ENCODE assay signal across 21 mouse cellular contexts in the genomic region with DNA sequence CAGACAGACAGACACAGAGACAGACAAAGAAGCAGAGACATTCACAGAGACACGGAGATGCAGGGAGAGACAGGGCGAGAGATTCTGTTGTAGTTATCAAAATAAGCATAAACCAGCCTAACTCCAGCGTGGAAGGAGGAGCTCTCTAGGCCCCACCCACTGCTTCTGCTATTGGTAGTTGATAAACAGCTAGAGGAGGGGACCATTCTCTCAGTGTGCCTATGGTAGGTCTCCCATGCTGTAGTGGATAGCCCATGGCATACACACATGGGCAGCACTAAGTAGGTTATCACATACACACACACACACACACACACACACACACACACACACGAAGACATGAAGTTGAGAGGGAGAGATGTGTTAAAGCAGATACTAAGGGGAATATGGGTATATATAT.
DNase-seq lines count a peak whose midpoint lies in the region; ATAC-seq lines count a peak whose summit lies in the region.
"Had no signal": no experiment of that assay in that cellular context is flagged by ENCODE, and none has a peak within 500 bp of the region (broad histone marks: within the 10 kb centered on the region; RNA-seq: fewer than 3 reads in every experiment).

No protein-coding gene starts in this region.

- WGBS in forebrain, embryonic 16.5 days: 85% methylated on average over 4 of the region's 4 CpGs
- 83% methylated on average over 4 of the region's 4 CpGs for WGBS in forebrain, embryonic 11.5 days
- 87% methylated on average over 4 of the region's 4 CpGs for WGBS in liver, embryonic 11.5 days
- 64% methylated on average over 4 of the region's 4 CpGs for WGBS in liver, embryonic 12.5 days (ENCODE audit: insufficient replicate concordance)

- H3K4me3 ChIP-seq in forebrain, embryonic 16.5 days (replicated peaks; ENCODE audit: low read length): no peak overlapping the region
- H3K4me3 ChIP-seq in forebrain, embryonic 11.5 days (ENCODE audit: low read depth, low read length): no peak overlapping the region
- no peak overlapping the region for H3K4me3 ChIP-seq in liver, embryonic 11.5 days (ENCODE audit: low read depth, low read length)
- no peak overlapping the region for H3K4me3 ChIP-seq in liver, embryonic 12.5 days
- H3K4me3 ChIP-seq: embryonic facial prominence, embryonic 13.5 days; embryonic facial prominence, embryonic 15.5 days; erythroblast, embryonic 14.5 days; forebrain, embryonic 10.5 days; forebrain, embryonic 13.5 days had no signal

- H3K27me3 ChIP-seq in forebrain, embryonic 16.5 days (replicated peaks; ENCODE audit: control insufficient read depth, insufficient read depth, low read length): no peaks in the 10 kb centered on the region
- H3K27me3 ChIP-seq in forebrain, embryonic 11.5 days (ENCODE audit: control insufficient read depth, insufficient read depth, low read length): no peaks in the 10 kb centered on the region
- H3K27me3 ChIP-seq in liver, embryonic 11.5 days (replicated peaks; ENCODE audit: control insufficient read depth, insufficient read depth, low read length): no peaks in the 10 kb centered on the region
- H3K27me3 ChIP-seq in liver, embryonic 12.5 days (replicated peaks): no peaks in the 10 kb centered on the region
- H3K27me3 ChIP-seq: embryonic facial prominence, embryonic 13.5 days; embryonic facial prominence, embryonic 15.5 days; forebrain, embryonic 13.5 days had no signal

- no peak for DNase-seq in forebrain, embryonic 11.5 days (ENCODE audit: low spot score)
- DNase-seq in liver, embryonic 11.5 days (ENCODE audit: low spot score): no peak
- DNase-seq in thymus, postnatal 14 days: no peak
- no peak for DNase-seq in kidney, adult 11 months
- DNase-seq: adrenal gland, adult 2 months; adrenal gland, postnatal 10 days; adrenal gland, postnatal 25 days; cerebellum, adult 11 months; cerebellum, adult 18-20 months; cerebellum, adult 8-10 months; cerebellum, adult 9-11 months; cerebellum, postnatal 14 days; cerebellum, postnatal 36 days; embryo, embryonic 11 days had no signal

- no peak overlapping the region for H3K9ac ChIP-seq in forebrain, embryonic 16.5 days (replicated peaks; ENCODE audit: low read depth, low read length)
- no peak overlapping the region for H3K9ac ChIP-seq in forebrain, embryonic 11.5 days (ENCODE audit: low read length)
- H3K9ac ChIP-seq in liver, embryonic 11.5 days (ENCODE audit: low read depth, low read length): no peak overlapping the region
- H3K9ac ChIP-seq in liver, embryonic 12.5 days: no peak overlapping the region
- H3K9ac ChIP-seq: embryonic facial prominence, embryonic 13.5 days; embryonic facial prominence, embryonic 15.5 days; forebrain, embryonic 13.5 days had no signal

- ATAC-seq in forebrain, embryonic 16.5 days: peak; percentile 43; the same call in 1 of the 2 replicates
- no peak for ATAC-seq in forebrain, embryonic 11.5 days (replicated peaks; ENCODE audit: low FRiP score)
- ATAC-seq in liver, embryonic 11.5 days (replicated peaks; ENCODE audit: low FRiP score): peak; percentile 63
- peak; percentile 55; the same call in 1 of the 2 replicates for ATAC-seq in liver, embryonic 12.5 days
- ATAC-seq: forebrain, embryonic 13.5 days had no signal

- H3K36me3 ChIP-seq in forebrain, embryonic 16.5 days (ENCODE audit: control insufficient read depth, insufficient read depth): no peaks in the 10 kb centered on the region
- H3K36me3 ChIP-seq in forebrain, embryonic 11.5 days (ENCODE audit: control insufficient read depth, insufficient read depth, low read length): no peaks in the 10 kb centered on the region
- H3K36me3 ChIP-seq in liver, embryonic 11.5 days (ENCODE audit: control insufficient read depth, insufficient read depth, low read length): no peaks in the 10 kb centered on the region
- no peaks in the 10 kb centered on the region for H3K36me3 ChIP-seq in liver, embryonic 12.5 days
- H3K36me3 ChIP-seq: embryonic facial prominence, embryonic 13.5 days; embryonic facial prominence, embryonic 15.5 days; forebrain, embryonic 10.5 days had no signal

- no peak overlapping the region for H3K4me2 ChIP-seq in forebrain, embryonic 16.5 days (ENCODE audit: low read length)
- H3K4me2 ChIP-seq in forebrain, embryonic 11.5 days (ENCODE audit: low read depth, low read length, severe bottlenecking): no peak overlapping the region
- no peak overlapping the region for H3K4me2 ChIP-seq in liver, embryonic 11.5 days
- H3K4me2 ChIP-seq in liver, embryonic 12.5 days: no peak overlapping the region
- H3K4me2 ChIP-seq: embryonic facial prominence, embryonic 13.5 days; embryonic facial prominence, embryonic 15.5 days; forebrain, embryonic 13.5 days had no signal

- H3K27ac ChIP-seq in forebrain, embryonic 16.5 days (ENCODE audit: low read length): no peak overlapping the region
- H3K27ac ChIP-seq in forebrain, embryonic 11.5 days (ENCODE audit: low read depth, low read length): no peak overlapping the region
- H3K27ac ChIP-seq in liver, embryonic 11.5 days (ENCODE audit: low read depth, low read length): no peak overlapping the region
- no peak overlapping the region for H3K27ac ChIP-seq in liver, embryonic 12.5 days
- H3K27ac ChIP-seq: embryonic facial prominence, embryonic 13.5 days; embryonic facial prominence, embryonic 15.5 days; forebrain, embryonic 10.5 days; forebrain, embryonic 13.5 days had no signal

- H3K9me3 ChIP-seq in forebrain, embryonic 16.5 days (ENCODE audit: control insufficient read depth, low read length): no peaks in the 10 kb centered on the region
- no peaks in the 10 kb centered on the region for H3K9me3 ChIP-seq in forebrain, embryonic 11.5 days (ENCODE audit: control insufficient read depth, low read length)
- H3K9me3 ChIP-seq in liver, embryonic 11.5 days (ENCODE audit: control insufficient read depth, low read length): no peaks in the 10 kb centered on the region
- no peaks in the 10 kb centered on the region for H3K9me3 ChIP-seq in liver, embryonic 12.5 days (replicated peaks)
- H3K9me3 ChIP-seq: embryonic facial prominence, embryonic 13.5 days; embryonic facial prominence, embryonic 15.5 days; forebrain, embryonic 10.5 days; forebrain, embryonic 13.5 days had no signal

- peaks cover 3% of the 10 kb centered on the region; the same call in 1 of the 2 replicates for H3K4me1 ChIP-seq in forebrain, embryonic 16.5 days (replicated peaks; ENCODE audit: control insufficient read depth, insufficient read depth, low read length)
- no peaks in the 10 kb centered on the region for H3K4me1 ChIP-seq in forebrain, embryonic 11.5 days (replicated peaks; ENCODE audit: control insufficient read depth, insufficient read depth, low read length)
- H3K4me1 ChIP-seq in liver, embryonic 11.5 days (replicated peaks; ENCODE audit: control insufficient read depth, insufficient read depth, low read length): no peaks in the 10 kb centered on the region
- peaks cover 6% of the 10 kb centered on the region; the same call in 1 of the 2 replicates for H3K4me1 ChIP-seq in liver, embryonic 12.5 days
- H3K4me1 ChIP-seq: embryonic facial prominence, embryonic 13.5 days; embryonic facial prominence, embryonic 15.5 days had no signal
